Mouse (Mus musculus) ovary, postnatal 14 days (tissue): ENCODE measurements at regions not wholly inside any gene's neighbourhood (a gene's known extent, or its start where the extent isn't known, plus 50 kb on each side); places are given as distances from the start of the nearest gene placed in this dataset.

Source experiments
- DNase-seq: peaks from one replicate; pipeline ENCODE4 v3.0.0; 2022; ENCODE audit warnings: low spot score

DNA sequence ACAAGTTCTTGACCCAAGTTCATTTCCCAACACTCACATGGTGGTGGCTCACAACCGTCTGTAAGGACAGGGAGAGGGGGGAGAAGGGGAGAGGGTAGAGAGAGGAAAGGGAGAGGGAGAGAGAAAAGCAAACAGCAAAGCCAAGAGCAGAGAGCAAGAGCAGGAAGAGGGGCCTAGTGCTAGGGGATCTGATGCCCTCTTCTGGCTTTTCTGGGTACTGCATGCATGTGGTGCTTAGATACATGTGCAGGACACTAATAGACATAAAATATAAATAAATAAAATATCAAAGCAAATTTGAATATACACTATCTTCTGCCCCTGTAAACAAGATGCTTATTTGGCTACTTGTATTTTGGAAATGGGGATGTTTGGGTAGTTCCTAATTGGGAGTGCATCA is 91.2 kb downstream of the Rnf138rt1 start:
- peak; percentile 31 for DNase-seq
